Mouse (Mus musculus): Measurements from ENCODE around the gene Hk2. TPM values are rescaled to one million over a fixed set of nuclear protein-coding genes. Genes with fewer than 3 reads are reported as not detected.

Gene Hk2
- polyA plus RNA-seq, 1 experiment, result 81.2 TPM

- TF ChIP-seq TCF3 (IDR thresholded peaks at IDR 0.05; ENCODE audit: insufficient read length, low read depth), result no peak
- no peak for TF ChIP-seq POLR2AphosphoS2 (IDR thresholded peaks at IDR 0.05; ENCODE audit: insufficient read length, low read depth)
- TF ChIP-seq MYOG (IDR thresholded peaks at IDR 0.05; ENCODE audit: control insufficient read depth in 1 of 3, insufficient read depth in 1 of 3, insufficient read length in 2 of 3, low read depth in 2 of 3), result no peak
- no peak for TF ChIP-seq CEBPB (IDR thresholded peaks at IDR 0.05; ENCODE audit: insufficient read depth, poor library complexity, severe bottlenecking)
- no peak for TF ChIP-seq SRF (IDR thresholded peaks at IDR 0.05; ENCODE audit: control insufficient read depth, insufficient read length, low read depth)
- no peak for TF ChIP-seq REST (IDR thresholded peaks at IDR 0.05; ENCODE audit: insufficient read depth, insufficient read length)
- TF ChIP-seq USF1 (IDR thresholded peaks at IDR 0.05; ENCODE audit: low read depth), result no peak
- TF ChIP-seq MYOD1 (IDR thresholded peaks at IDR 0.05; ENCODE audit: control insufficient read depth in 1 of 3, insufficient read length in 2 of 3, low read depth in 2 of 3), result no peak
- TF ChIP-seq MAX (IDR thresholded peaks at IDR 0.05; ENCODE audit: low read depth), result no peak
- TF ChIP-seq POLR2A (IDR thresholded peaks at IDR 0.05; ENCODE audit: insufficient read length, low read depth), result no peak
- no peak for TF ChIP-seq E2F4 (IDR thresholded peaks at IDR 0.05; ENCODE audit: insufficient read depth)
- no peak for TF ChIP-seq TCF12 (IDR thresholded peaks at IDR 0.05; ENCODE audit: insufficient read depth, poor library complexity, severe bottlenecking)
- Histone ChIP-seq H3K27me3 (ENCODE audit: control insufficient read depth, insufficient read depth, insufficient read length) (no peaks in the 10 kb centered on the region), H3K4me3 (no peak overlapping the region), H3K79me2 (ENCODE audit: control insufficient read depth, insufficient read depth) (peaks cover 43% of the 10 kb centered on the region), H3K36me3 (ENCODE audit: control insufficient read depth, insufficient read depth) (peaks cover 12% of the 10 kb centered on the region), H3K4me2 (ENCODE audit: low read depth) (no peak overlapping the region), H3ac (ENCODE audit: control insufficient read depth, insufficient read length) (no peak overlapping the region)
These were observed 18.9 kb downstream of the Hk2 start for GRCm38 (mm10) chr6:82755338-82755737.

GRCm38 (mm10) chr6:82754769-82755168 lies 19.5 kb downstream of the Hk2 start:
- Histone ChIP-seq H3K36me3 (ENCODE audit: control insufficient read depth, insufficient read depth) (peaks cover 12% of the 10 kb centered on the region), H3K4me2 (ENCODE audit: low read depth) (no peak overlapping the region), H3K4me3 (no peak overlapping the region), H3K27me3 (ENCODE audit: control insufficient read depth, insufficient read depth, insufficient read length) (no peaks in the 10 kb centered on the region), H3ac (ENCODE audit: control insufficient read depth, insufficient read length) (no peak overlapping the region), H3K79me2 (ENCODE audit: control insufficient read depth, insufficient read depth) (peaks cover 43% of the 10 kb centered on the region)
- TF ChIP-seq POLR2A (IDR thresholded peaks at IDR 0.05; ENCODE audit: insufficient read length, low read depth) (no peak), POLR2AphosphoS2 (IDR thresholded peaks at IDR 0.05; ENCODE audit: insufficient read length, low read depth) (no peak), REST (IDR thresholded peaks at IDR 0.05; ENCODE audit: insufficient read depth, insufficient read length) (no peak)

- TF ChIP-seq E2F4 (IDR thresholded peaks at IDR 0.05; ENCODE audit: insufficient read depth) (no peak), MYOD1 (IDR thresholded peaks at IDR 0.05; ENCODE audit: control insufficient read depth in 1 of 3, insufficient read length in 2 of 3, low read depth in 2 of 3) (peak in 2 of 3 experiments; percentile 55 to 77)
- peak overlapping the region; percentile 69 for H3K4me2 ChIP-seq (ENCODE audit: low read depth)
These were observed 20.5 kb downstream of the Hk2 start for GRCm38 (mm10) chr6:82753638-82754361.

GRCm38 (mm10) chr6:82753061-82753460 lies 21.2 kb downstream of the Hk2 start:
- no peak for TF ChIP-seq MYOG (IDR thresholded peaks at IDR 0.05; ENCODE audit: control insufficient read depth in 1 of 3, insufficient read depth in 1 of 3, insufficient read length in 2 of 3, low read depth in 2 of 3)
- TF ChIP-seq CEBPB (IDR thresholded peaks at IDR 0.05; ENCODE audit: insufficient read depth, poor library complexity, severe bottlenecking), result 0 out of 2 replicates have a peak, but pooled peaks have one; percentile 26

More at GRCm38 (mm10) chr6:82753638-82754361, 20.5 kb downstream of the Hk2 start:
- Histone ChIP-seq H3K4me3 (no peak overlapping the region), H3K27me3 (ENCODE audit: control insufficient read depth, insufficient read depth, insufficient read length) (no peaks in the 10 kb centered on the region), H3K36me3 (ENCODE audit: control insufficient read depth, insufficient read depth) (peaks cover 2% of the 10 kb centered on the region), H3K79me2 (ENCODE audit: control insufficient read depth, insufficient read depth) (peaks cover 43% of the 10 kb centered on the region), H3ac (ENCODE audit: control insufficient read depth, insufficient read length) (no peak overlapping the region)

GRCm38 (mm10) chr6:82751791-82752190 lies 22.5 kb downstream of the Hk2 start:
- Histone ChIP-seq H3K79me2 (ENCODE audit: control insufficient read depth, insufficient read depth) (peaks cover 36% of the 10 kb centered on the region), H3K4me2 (ENCODE audit: low read depth) (peak overlapping the region; percentile 46), H3K36me3 (ENCODE audit: control insufficient read depth, insufficient read depth) (no peaks in the 10 kb centered on the region), H3ac (ENCODE audit: control insufficient read depth, insufficient read length) (no peak overlapping the region), H3K4me3 (no peak overlapping the region), H3K27me3 (ENCODE audit: control insufficient read depth, insufficient read depth, insufficient read length) (no peaks in the 10 kb centered on the region)
- TF ChIP-seq SRF (IDR thresholded peaks at IDR 0.05; ENCODE audit: control insufficient read depth, insufficient read length, low read depth) (no peak), POLR2A (IDR thresholded peaks at IDR 0.05; ENCODE audit: insufficient read length, low read depth) (no peak), USF1 (IDR thresholded peaks at IDR 0.05; ENCODE audit: low read depth) (peak; percentile 30), MYOG (IDR thresholded peaks at IDR 0.05; ENCODE audit: control insufficient read depth in 1 of 3, insufficient read depth in 1 of 3, insufficient read length in 2 of 3, low read depth in 2 of 3) (peak in 1 of 3 experiments; percentile 41), MAX (IDR thresholded peaks at IDR 0.05; ENCODE audit: low read depth) (no peak), E2F4 (IDR thresholded peaks at IDR 0.05; ENCODE audit: insufficient read depth) (no peak), CEBPB (IDR thresholded peaks at IDR 0.05; ENCODE audit: insufficient read depth, poor library complexity, severe bottlenecking) (peak; percentile 40; the same call in 1 of the 2 replicates)

More at GRCm38 (mm10) chr6:82753061-82753460, 21.2 kb downstream of the Hk2 start:
- no peaks in the 10 kb centered on the region for H3K36me3 ChIP-seq (ENCODE audit: control insufficient read depth, insufficient read depth)
- no peak overlapping the region for H3K4me3 ChIP-seq
- no peaks in the 10 kb centered on the region for H3K27me3 ChIP-seq (ENCODE audit: control insufficient read depth, insufficient read depth, insufficient read length)
- peak overlapping the region; percentile 69 for H3K4me2 ChIP-seq (ENCODE audit: low read depth)
- peaks cover 37% of the 10 kb centered on the region for H3K79me2 ChIP-seq (ENCODE audit: control insufficient read depth, insufficient read depth)
- H3ac ChIP-seq (ENCODE audit: control insufficient read depth, insufficient read length), result no peak overlapping the region

Measured in myocyte (in vitro differentiated cells).